Mouse (Mus musculus) spleen, postnatal 4 days (tissue): ENCODE measurements at regions not wholly inside any gene's neighbourhood (a gene's known extent, or its start where the extent isn't known, plus 50 kb on each side); places are given as distances from the start of the nearest gene placed in this dataset.

Experiments used
- DNase-seq, 2 experiments: peaks; one replicate each; pipeline ENCODE4 v3.0.0; 2022; ENCODE audit warnings: low spot score in 2 of 2

DNA sequence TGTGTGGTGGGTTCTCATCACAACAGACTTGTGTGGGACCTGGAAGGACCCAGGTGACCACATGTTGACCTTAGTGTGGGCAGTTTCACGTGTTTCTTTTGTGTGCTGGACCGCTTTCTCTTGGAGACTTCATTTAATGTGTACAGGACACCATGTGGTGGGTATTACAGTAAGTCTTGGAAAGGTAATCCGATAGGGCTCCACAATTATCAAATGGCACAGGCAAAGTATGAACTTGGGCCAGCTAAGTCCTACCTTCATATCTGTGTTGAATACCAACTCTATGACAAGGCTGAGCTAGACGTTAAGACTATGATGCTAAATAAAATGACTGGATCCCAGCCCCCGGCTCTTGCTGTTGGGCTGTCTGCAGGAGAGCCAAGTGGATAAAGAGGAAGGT is 173.5 kb downstream of the 1500009L16Rik start:
- no peak for DNase-seq

DNA sequence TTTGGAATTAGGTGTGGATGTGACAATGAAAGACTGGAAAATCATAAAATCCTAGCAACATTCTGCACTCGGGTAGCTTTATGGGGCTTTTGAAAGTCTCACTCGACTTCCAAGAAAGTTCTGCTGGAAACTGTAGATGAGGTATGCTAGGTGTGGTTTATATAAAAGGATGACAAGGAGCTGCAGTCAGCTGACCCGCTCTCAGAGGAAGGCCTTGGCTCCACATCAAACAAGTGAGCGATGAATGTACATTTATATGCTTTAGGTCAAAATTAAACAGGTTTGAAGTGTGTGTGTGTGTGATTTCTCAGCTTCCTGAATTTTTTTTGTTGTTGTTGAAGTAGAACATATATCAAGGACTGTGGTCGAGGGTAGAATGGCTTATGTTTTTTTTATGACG is 174.9 kb downstream of the 1500009L16Rik start:
- DNase-seq: no peak

DNA sequence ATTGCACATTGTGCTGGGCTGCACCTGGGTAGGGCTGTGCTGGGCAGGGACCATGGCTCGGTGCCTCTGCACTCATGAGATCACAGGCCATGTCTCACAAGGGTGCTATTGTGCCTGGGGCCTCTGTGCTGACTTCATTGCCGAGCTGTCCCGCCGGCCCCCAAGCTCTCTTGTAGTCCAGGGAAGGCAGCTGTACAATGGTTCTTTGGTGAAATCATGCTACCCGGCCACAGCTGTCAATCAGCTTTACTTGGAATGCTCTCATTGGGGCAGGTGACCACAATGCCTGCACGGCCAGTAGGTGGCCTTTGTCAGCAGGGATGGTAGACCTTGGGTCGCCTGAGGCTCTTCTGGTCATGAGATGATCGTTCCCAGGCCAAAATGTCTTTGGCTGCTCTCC is 184.1 kb downstream of the 1500009L16Rik start:
- DNase-seq: no peak

GRCm38 (mm10) chr10:83910649-83911370 is 188.1 kb downstream of the 1500009L16Rik start:
- no peak for DNase-seq

GRCm38 (mm10) chr10:83914401-83915132 is 191.9 kb downstream of the 1500009L16Rik start:
- DNase-seq: no peak

DNA sequence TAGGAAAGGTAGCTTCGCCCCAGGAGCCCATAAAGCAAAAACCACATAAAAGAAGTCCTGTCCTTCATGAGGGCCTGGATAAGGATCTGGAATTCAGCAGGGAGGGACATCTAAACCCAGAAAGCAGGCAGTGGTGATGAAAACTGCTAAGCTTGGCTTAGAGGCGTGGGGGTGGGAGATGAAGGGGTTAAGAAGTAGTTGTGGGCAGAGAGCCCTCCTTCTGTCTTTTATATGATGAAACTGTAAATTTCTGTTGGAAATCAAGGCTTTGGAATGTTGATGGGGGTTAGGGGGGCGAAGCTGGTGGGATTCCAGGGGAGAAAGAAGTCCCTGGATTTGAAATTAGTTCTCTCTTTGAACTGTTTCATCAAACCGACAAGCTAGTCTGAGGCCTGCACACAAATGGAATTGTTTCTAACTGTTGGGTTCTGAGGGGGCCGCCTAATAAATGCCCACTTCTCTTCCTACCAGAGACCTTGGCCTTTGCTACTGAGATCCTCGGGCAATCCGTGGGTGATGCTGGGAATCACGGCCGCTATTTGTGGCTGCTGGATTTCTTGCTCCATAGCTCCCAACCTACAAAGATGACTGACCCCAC is 192.6 kb downstream of the 1500009L16Rik start:
- DNase-seq: no peak

- DNase-seq: no peak
Observed at GRCm38 (mm10) chr10:83926990-83927389, 204.3 kb downstream of the 1500009L16Rik start.

DNA sequence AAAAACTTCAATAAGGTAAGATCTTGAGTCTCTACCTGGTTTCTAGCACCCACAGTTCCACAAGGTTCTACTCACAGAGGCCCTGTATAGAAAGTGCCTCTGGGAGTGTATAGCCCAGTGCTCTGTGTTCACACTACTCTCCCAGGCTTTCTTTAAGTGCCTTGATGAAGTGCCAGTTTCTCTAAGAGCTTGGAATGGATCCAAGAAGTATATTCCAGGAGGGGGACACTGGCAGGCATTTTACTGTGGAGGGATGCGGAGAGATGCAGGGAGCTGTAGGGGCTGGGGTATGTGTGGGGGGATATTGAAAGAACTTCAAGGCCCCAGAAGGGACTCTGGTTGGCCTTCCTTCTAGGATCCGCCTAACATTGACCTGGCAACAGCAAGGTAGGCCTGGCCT is 204.9 kb downstream of the 1500009L16Rik start:
- no peak for DNase-seq

GRCm38 (mm10) chr10:83931758-83932157 is 209.1 kb downstream of the 1500009L16Rik start:
- no peak for DNase-seq

DNA sequence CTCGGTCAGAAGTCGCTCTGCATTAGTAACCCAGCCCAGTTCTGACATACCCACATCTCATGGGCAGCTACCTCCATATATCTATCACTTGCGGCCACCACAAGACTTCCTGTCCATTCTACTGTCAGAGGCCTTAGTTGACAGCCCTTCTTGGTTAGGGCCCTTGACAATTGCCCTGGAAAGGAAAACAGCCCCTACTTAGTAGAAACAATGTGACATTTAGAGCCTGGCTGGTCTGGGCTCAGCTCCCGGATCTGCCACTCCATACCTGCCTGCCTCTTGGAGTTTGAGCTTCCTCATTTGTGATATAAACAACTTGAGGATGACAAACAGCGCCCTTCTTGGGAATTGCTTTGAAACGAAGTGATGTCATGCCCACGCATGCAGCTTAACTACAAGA is 210.5 kb downstream of the 1500009L16Rik start:
- DNase-seq: no peak

- no peak for DNase-seq
Observed at GRCm38 (mm10) chr10:83934498-83934897, 211.8 kb downstream of the 1500009L16Rik start.

- no peak for DNase-seq
Observed at GRCm38 (mm10) chr10:83937168-83937567, 214.5 kb downstream of the 1500009L16Rik start.

GRCm38 (mm10) chr10:83942101-83942500 is 219.4 kb downstream of the 1500009L16Rik start:
- DNase-seq: no peak

- no peak for DNase-seq
Observed at GRCm38 (mm10) chr10:83944158-83944557, 221.5 kb downstream of the 1500009L16Rik start.

DNA sequence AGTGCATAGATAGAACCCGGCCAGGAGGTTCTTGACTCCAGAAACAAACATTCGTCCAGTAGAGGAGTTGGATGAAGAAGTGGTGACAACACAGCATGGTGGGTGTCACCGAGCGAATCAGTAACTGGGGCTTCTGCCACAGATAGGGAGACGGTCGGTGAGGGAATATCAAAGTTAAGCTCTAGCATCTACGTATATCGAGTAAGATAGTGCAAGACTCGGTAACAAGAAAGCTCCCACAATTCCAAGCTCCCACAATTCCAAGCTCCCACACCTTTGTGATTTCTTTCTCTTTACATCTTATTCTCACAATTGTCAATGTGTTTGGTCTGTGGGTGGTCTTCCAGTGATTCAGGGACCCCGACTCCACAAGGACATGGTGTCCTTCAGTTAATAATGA is 222.2 kb downstream of the 1500009L16Rik start:
- DNase-seq: no peak

DNA sequence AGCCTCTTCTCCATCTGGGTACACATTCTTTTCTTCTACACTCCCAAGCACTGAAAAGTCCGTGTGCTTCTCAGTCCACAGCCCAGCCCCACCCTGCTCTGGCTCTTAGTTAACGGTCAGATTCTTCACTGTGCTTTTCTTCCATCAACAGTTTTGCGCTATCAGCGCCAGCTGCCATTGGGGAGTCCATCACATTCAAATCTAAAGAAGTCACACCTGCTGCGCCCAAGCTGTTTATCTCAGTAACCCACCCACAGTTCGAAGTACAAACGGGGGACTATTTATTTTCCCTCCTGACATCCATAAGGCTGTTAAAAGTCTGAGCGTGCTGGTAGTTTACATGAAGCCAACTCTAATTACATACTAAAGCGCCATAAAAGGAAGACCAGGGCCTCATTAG is 222.8 kb downstream of the 1500009L16Rik start:
- peak in 1 of 2 experiments; percentile 43 for DNase-seq

DNA sequence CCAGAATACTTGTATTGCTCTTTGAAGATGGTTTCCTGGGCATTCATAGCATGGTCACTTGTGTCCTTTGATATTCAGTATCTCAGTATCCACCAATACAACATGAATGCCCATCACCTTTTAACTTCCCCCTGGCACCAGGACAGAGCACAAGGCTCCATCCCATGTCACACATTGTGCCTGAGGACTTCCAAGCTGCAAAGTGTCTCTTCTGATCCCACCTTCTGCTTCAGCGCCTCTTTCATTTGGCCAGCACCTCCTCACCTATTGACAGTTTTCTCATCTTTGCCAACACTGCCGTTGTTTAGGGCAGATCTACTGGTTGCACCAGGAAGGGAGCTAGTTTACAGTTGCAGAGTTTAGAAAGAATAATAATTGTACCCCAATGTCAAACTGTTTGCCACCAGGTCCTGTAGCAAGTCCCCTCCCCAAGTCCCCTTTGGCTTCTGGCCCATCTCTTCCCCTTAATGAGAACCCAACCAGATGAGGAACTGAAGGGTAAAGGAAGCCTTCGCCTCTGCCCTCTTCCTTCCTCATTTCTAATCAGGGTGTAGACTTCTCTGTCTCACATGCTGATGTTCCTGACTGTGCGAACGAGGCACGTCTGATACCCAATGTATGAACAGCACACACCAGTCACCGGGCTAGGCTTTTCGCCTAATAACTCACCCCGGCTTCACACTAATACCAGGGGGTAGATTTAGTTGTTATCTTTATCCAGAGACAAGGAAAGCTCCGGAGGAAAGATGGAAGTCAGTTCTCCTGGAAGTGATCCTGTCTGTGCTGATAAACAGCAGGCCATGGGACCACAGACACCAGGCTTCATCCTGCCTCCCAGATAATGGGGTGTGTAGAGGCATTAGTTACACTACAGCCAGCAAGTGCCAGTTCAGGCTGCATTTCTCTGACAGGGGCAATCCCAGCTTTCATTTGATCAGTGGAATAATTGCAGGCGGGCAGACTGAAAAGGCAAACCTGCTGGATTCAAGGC is 223.8 kb downstream of the 1500009L16Rik start:
- DNase-seq: peak in 1 of 2 experiments; percentile 32

- DNase-seq: no peak
Observed at GRCm38 (mm10) chr10:83957118-83957759, 234.6 kb downstream of the 1500009L16Rik start.

DNA sequence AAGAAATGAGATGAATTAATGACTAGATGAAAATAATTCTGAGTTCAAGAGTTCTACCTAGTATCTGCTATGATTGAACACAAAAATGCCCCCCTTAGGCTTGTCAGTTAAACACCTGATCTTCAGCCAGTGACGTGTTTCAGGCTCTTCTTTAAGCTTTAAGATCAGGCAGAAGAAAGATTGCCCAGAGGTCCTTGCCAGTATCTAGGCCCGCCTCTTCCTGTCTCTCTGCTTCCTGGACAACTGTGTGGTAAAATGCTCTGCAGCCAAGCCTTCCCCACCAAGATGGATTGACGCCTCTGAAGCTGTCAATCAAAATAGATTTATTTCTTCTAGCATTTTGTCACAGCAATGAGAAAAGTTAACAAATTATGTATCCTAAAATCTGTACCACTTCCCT is 235.7 kb downstream of the 1500009L16Rik start:
- DNase-seq: no peak

DNA sequence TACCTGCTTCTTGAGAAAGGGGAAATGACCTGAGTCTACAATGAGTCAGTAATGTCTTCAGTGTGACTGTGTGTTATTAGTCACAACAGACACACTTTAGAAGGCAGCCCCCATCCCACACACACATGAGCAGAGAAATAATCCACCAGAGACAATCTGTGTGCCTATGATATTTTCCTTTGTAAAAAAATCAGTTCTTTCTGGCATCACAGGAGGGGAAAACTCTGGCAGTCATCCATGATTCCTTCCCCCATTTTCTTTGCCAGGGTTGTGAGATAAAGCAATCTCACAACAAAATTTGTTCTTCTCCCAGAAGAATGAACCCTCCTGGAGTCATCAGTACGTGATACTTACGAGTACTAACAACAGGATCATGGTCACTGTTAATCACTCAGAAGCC is 236.2 kb downstream of the 1500009L16Rik start:
- no peak for DNase-seq

- DNase-seq: no peak
Observed at GRCm38 (mm10) chr10:83963232-83963760, 240.6 kb downstream of the 1500009L16Rik start.
